Mouse (Mus musculus): ENCODE results near the gene Ssu72.

DNA sequence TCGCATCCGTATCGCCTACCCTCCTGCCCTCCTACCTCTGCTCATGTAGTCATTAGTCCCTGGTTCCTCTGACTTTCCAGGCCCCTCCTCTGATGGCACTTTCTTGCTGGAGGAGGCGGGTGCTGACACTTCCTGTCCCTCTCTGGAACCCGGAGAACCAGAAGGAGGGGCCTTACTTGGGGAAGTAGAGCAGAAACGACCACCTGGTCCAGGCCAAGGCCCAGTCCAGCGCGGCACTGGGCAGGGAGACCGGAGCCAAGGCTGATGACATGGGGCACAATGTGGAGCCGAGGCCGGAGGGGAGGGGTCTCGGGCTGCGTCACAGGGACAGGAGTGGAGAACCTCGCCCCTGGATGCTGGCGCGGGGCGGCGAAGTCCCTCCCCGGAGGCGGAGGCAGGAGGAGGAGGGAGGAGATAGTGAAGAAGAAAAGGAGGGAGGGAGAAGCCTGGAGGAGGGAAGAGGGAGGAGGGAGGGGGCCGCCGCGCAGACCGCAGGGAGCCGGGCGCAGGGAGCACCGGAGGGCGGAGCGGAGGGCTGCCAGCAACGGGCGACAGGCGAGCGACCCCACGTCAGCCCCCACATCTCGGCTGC is 29.8 kb downstream of the Ssu72 start, which contains the start of gene Tmem240:
- TF ChIP-seq POLR2A (IDR thresholded peaks at IDR 0.05; ENCODE audit: low read depth, low read length) (peak; percentile 55; the same call in 1 of the 2 replicates), ZC3H11A (IDR thresholded peaks at IDR 0.05; ENCODE audit: low read depth, low read length) (no peak), CTCF (conservative IDR thresholded peaks at IDR 0.05 in 1 of 2, IDR thresholded peaks at IDR 0.05 in 1 of 2; ENCODE audit: low read depth in 2 of 2, low read length in 2 of 2) (no peak), EP300 (IDR thresholded peaks at IDR 0.05; ENCODE audit: low read length) (no peak), ELF1 (IDR thresholded peaks at IDR 0.05; ENCODE audit: low read depth, low read length) (peak; percentile 9; the same call in 1 of the 2 replicates), BHLHE40 (IDR thresholded peaks at IDR 0.05; ENCODE audit: low read depth, low read length) (no peak), HCFC1 (IDR thresholded peaks at IDR 0.05; ENCODE audit: low read depth, low read length) (no peak), CHD2 (IDR thresholded peaks at IDR 0.05; ENCODE audit: low read length) (no peak), ZNF384 (IDR thresholded peaks at IDR 0.05; ENCODE audit: low read depth, low read length) (no peak), E2F4 (IDR thresholded peaks at IDR 0.05; ENCODE audit: insufficient replicate concordance, low read depth, low read length) (no peak), TCF12 (IDR thresholded peaks at IDR 0.05; ENCODE audit: low read depth, low read length) (peak; percentile 6; the same call in 1 of the 2 replicates), MEF2A (IDR thresholded peaks at IDR 0.05; ENCODE audit: borderline replicate concordance, low read depth, low read length) (no peak), RAD21 (IDR thresholded peaks at IDR 0.05; ENCODE audit: low read depth, low read length) (no peak)
